Mouse (Mus musculus): Measurements from ENCODE around the gene Arhgef10l.

The Arhgef10l gene

GRCm38 (mm10) chr4:140469760-140470452 is 195.9 kb downstream of the Arhgef10l start:
- in situ Hi-C loops (cut with MboI; ENCODE audit: low pct_unique_long_range_greater_than_20kb in 1 of 2, low sequenced_read_pairs in 2 of 2, unreplicated experiment in 1 of 2): loop anchor here in 1 of 2 experiments (25.0 kb wide), 2 partner anchors 183 to 583 kb away; no protein-coding TSS in a partner anchor

GRCm38 (mm10) chr4:140467254-140467791 is 198.5 kb downstream of the Arhgef10l start:
- in situ Hi-C loops (cut with MboI; ENCODE audit: low pct_unique_long_range_greater_than_20kb in 1 of 2, low sequenced_read_pairs in 2 of 2, unreplicated experiment in 1 of 2): loop anchor here in 1 of 2 experiments (25.0 kb wide), 2 partner anchors 180 to 580 kb away; no protein-coding TSS in a partner anchor
